Mouse (Mus musculus): ENCODE data around the gene Osbpl7.

- no peak for TF ChIP-seq CTCF (IDR thresholded peaks at IDR 0.05 in 2 of 3, conservative IDR thresholded peaks at IDR 0.05 in 1 of 3; ENCODE audit: control insufficient read depth in 1 of 3, insufficient read depth in 1 of 3, low read depth in 2 of 3, low read length in 3 of 3, poor library complexity in 1 of 3, severe bottlenecking in 1 of 3)
- no peak for TF ChIP-seq POLR2AphosphoS2 (IDR thresholded peaks at IDR 0.05; ENCODE audit: low read length)
These were observed 53.7 kb downstream of the Osbpl7 start for GRCm38 (mm10) chr11:97104091-97104483.

Data from MEL (cell line).